Mouse (Mus musculus) left cerebral cortex, postnatal 36 days (tissue): ENCODE data around the gene Gm5475. TPM values are rescaled to one million over a fixed set of nuclear protein-coding genes. Genes with fewer than 3 reads are reported as not detected.
A peak's percentile ranks its signal among the peaks of the same experiment; 100 is the strongest.

ENCODE experiments used
- DNase-seq, 2 experiments: peaks; one replicate each; pipeline ENCODE4 v3.0.0; 2021 to 2022; ENCODE audit warnings: low spot score in 2 of 2, mixed read lengths in 1 of 2
- intact Hi-C: fragments of 180-260 bp; cut with DNase I; formaldehyde crosslinking; loops from one replicate; pipeline ENCODE4 v1.15.1; 2025
- total RNA-seq, 2 experiments: library from RNA; stranded (reverse); gene quantifications; 2 replicates each; pipeline ENCODE4 v1.2.3; 2021

Gm5475 gene
- total RNA-seq, 2 experiments from 2014 or later, result not detected

DNA sequence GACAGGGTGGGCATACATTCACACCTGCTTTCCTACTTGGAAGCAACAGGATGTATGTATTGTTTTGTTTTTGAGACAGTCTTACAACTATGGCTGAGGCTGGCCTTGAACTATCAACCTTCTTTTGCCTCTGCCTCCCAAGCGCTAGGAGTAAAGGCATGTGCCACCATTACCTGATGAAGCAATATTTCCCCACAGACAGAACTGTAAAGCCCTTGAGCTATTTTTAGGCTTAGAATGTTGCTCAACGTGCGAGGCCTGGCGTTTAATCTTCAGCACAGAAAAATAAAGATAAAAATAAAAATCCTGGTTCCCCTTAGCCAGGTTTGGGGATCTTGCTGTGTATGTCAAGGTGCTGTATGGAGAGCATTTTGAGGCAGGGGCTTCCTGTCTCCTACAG, 14.2 kb downstream of the Gm5475 start:
- no peak for DNase-seq
- intact Hi-C loops, result no loop called here

DNA sequence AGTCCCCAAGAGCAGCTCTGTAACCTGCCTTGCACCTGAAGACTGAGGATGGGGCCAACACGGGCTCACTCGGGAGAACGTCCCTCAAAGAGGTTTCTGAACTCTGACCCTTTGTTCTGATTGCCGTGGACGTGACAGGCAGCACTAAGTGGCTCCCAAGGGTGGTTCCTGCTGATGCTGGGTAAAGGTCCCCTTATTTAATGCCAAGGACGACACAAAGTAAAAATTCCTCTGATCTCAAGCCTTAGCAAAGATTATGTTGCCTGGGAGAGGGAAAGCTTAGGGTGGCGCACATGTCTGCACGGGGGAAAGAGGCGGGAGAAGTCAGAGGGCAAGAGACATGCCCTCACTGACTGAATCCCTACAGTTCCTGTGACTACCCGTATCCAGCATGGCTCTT, 14.6 kb downstream of the Gm5475 start:
- DNase-seq, result no peak
- intact Hi-C loops, result no loop called here

DNA sequence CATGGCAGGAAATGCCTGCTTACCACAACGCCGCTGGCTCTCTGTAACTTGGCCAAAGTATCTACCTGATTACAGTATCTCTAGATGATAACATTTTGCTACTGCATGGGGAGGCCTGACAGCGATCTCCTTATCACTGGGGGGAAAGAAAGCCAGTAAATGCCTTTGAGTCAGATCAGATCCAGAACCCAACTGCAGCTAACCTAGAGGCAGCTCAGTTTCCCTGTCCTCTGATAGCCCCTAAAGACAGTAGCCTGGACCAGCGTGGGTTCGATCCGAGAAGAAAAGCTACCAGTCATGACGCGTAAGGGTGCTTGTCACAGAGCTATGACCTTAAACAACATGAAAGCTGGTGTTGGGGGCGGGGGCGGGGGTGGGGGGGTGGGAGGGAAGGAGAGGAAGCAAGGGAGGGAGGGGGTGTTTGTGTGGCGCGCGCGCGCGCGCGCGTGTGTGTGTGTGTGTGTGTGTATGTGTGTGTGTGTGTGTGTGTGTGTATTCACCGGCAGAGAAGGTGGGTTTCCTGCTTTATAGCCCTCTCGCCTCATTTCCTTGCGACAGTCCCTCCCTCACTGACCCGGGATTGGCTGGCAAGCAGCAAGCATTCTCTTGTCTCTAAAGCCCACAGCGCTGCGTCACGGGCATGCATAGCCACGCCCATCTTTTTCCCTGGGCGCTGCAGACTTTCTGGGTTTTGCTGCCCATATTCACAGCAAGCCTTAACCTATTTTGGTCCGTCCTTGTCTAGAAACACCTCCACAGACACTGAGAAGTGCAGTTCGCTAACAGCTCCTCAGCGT, 21.4 kb downstream of the Gm5475 start:
- intact Hi-C loops, result loop anchor here (1.0 kb wide), 1 partner anchor 20 kb away; no protein-coding TSS in a partner anchor
- DNase-seq, result peak; percentile 80 to 81

DNA sequence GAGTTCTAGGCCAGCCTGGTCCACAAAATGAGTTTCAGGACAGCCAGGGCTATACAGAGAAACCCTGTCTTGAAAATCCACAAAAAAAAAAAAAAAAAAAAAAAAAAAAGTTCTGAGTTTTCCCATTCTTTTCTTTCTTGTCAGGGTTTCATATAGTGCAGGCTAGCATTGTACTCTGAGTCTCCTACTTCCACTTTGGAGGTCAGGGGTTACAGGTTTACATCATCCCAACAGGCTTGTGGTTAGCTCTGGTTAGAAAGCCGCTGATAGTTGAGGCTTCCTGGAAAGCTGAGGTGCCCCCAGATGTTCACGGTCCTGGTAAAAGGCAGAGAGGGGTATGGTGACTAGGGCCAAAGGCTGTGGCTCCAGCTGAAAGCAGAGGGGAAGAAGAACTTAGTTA, 24.9 kb downstream of the Gm5475 start:
- no peak for DNase-seq
- intact Hi-C loops, result no loop called here

DNA sequence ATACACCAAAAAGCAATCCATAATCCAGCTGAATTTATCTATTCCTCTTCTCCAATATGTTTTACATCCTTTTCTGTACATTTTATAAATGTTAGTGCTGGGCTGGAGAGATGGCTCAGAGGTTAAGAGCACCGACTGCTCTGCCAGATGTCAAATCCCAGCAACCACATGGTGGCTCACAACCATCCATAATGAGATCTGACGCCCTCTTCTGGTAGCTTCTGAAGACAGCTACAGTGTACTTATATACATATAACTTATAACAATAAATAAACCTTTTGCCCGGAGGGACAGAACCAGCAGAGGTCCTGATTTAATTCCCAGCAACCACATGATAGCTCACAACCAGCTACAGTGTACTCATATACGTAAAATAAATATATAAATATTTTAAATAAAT, 26.6 kb downstream of the Gm5475 start:
- intact Hi-C loops, result no loop called here
- DNase-seq, result no peak

DNA sequence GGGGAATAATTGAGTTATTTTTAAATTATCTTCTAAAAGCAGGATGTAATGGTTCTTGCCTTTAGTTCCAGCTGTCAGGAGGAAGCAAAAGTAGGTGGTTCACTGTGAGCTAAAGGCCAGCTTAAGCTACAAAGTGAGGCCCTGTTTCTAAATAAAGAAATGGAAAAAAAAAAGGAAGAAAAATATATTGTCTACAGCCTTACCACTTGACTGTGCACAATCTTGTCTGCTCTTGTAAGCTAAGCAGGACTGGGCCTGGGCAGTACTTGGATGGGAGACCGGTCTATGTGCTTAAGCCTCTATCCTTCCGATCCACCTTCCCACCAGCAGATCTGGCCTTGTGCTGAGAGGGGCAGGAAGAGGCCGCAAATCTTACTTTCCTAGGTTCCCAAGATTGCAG, 27.5 kb downstream of the Gm5475 start:
- intact Hi-C loops, result no loop called here

DNA sequence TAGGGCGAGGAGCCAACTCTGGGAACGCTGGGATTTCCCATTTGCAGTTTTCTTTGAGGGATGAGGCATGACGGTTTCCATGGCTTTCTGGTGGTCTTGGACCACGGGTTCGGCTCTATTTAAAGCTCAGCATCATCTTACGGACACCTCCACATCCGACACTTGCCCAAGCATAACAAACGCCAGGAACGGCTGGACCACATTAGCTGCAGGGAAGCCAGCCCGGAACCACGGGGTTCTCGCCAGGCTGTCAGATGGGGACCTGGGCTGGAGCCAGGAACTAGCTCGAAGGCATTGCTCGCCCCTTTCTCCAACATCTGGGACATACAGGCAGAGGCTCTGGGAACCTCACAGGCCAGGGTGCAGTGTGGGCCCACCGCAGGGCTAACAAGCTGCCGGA, 29.3 kb downstream of the Gm5475 start:
- intact Hi-C loops, result loop anchor here (10.0 kb wide), 1 partner anchor 66 kb away; no protein-coding TSS in a partner anchor
- peak; percentile 35 to 40 for DNase-seq

More for the DNA sequence above, 27.5 kb downstream of the Gm5475 start:
- DNase-seq, result no peak

DNA sequence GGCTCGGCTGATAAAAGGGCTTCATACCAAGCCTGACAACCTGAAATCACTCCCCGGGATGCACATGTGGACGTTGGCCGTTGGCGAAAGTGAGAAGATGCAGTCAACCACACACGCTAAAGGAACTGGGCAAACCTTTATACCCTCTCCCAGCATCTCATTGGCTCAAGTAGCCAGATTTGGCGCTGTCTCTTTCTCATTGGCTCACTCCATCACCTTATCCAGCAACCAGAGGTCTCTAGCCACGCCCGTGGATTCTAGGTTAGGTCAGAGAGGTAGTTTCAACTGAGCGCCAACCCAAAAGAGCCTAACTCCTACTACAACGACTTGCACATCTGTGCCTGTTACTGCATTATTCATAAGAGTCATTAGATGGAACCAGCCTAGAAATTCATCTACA, 30.5 kb downstream of the Gm5475 start:
- intact Hi-C loops, result loop anchor here (10.0 kb wide), 1 partner anchor 68 kb away; no protein-coding TSS in a partner anchor
- DNase-seq, result no peak

DNA sequence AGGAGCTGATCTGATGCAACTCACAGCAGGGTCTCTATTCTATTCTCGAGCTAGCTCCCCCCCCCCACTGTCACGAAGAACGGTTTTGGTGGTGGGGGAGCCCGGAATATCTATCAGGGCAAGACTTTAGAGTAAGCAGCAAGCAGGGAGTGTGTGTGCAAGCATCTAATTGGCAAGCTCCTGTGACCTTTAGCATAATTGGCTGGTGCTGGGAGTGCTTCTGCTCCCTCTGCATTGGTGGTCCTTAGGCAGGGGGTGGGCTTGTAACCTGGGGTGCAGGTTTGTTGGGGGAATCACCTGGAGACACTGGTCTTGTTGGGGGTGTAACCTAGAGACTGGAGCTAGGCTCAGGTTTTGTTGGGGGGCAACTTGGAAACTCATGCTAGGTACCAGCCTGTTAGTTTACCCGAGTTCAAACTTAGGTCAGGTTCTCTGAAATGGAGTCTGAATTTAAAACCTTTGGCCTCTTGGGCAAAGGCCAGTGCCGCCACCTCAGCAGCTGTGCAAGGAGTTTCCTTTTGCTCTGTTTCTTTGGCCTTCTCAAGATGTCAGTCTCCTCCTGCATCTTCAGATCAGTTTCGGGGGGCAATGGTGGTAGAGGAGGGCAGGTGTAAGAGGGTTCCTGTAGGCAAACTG, 34.5 kb downstream of the Gm5475 start:
- DNase-seq, result no peak
- intact Hi-C loops, result loop anchor here (5.0 to 10.0 kb wide), 2 partner anchors 72 to 194 kb away; no protein-coding TSS in a partner anchor

DNA sequence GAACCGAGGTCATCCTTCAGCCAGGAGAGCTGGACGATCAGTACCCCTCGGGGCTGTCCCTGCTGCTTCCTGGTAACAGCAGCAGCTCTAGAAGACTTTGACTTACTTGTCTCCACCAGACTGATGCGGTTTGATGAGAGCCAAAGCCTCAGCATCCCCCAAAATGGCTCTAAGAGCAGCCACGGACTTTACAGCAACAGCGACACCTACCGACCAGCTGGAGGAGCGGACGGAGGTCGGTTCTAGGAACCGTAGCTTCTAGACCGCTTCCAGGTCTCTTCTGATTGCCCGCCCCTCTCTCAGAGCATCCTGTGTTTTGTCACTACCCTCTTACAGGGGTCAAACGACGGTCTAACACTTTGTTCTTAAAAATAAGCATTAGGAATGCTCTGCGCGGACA, 35.4 kb downstream of the Gm5475 start:
- intact Hi-C loops, result loop anchor here (5.0 to 10.0 kb wide), 2 partner anchors 73 to 195 kb away; no protein-coding TSS in a partner anchor
- DNase-seq, result peak; percentile 56 to 65

DNA sequence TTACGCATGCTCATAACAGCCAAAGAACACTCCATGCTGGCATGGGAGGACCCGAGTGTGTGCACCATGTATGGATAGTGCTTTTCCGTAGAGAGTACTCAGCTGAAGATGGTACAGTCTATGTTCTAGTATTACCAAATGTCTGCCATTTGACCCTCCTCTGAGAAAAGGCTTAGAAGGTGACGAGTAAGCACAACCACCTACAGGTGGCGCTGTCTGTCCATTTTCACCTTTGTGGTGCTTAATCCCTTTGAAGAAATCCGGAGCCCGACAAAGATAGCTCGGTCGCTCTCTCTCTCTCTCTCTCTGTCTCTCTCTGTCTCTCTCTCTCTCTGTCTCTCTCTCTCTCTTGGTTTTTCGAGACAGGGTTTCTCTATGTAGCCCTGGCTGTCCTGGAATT, 36.1 kb downstream of the Gm5475 start:
- DNase-seq, result no peak
- intact Hi-C loops, result loop anchor here (5.0 to 10.0 kb wide), 2 partner anchors 73 to 196 kb away; no protein-coding TSS in a partner anchor

DNA sequence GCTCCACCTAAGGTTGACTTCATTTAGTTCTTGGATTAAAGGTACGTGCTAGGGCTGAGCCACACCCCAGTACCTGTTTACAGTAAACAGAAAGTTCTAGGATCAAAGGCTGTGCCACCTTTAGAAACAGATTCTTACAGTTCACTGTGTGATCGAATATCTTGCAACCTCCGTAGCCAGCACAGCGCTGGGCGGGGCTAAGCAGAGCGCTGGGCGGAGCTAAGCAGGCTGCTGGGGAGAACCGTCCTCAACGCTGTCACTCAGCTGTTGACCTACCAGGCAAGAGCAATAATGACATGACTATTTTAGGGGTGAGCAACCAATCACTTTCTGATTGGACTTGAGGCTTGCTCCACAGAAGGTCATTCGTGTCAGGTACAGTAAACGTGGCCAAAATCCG, 39.0 kb downstream of the Gm5475 start:
- intact Hi-C loops, result loop anchor here (10.0 kb wide), 1 partner anchor 226 kb away; no protein-coding TSS in a partner anchor

DNA sequence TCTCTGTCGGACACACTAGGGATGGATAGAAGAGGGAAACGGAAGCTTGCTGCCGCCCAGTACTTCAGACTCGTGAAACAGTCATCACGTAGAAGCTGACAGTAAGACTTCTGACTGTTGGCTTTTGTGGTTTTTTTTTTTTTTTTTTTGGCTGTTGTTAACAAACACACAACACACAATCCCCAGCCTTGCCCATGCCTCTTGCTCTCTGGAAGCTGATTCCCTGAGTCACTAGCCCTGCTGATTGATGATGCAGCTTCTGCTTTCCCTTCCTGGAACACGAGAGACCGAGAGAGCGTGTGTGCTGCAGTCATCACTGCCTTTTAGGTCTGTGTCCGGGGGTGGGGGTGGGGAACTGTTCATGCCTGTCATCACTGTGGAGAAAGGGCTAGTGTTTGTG, 39.7 kb downstream of the Gm5475 start:
- DNase-seq, result no peak
- intact Hi-C loops, result loop anchor here (10.0 kb wide), 1 partner anchor 227 kb away; no protein-coding TSS in a partner anchor

More for the DNA sequence above, 39.0 kb downstream of the Gm5475 start:
- no peak for DNase-seq

DNA sequence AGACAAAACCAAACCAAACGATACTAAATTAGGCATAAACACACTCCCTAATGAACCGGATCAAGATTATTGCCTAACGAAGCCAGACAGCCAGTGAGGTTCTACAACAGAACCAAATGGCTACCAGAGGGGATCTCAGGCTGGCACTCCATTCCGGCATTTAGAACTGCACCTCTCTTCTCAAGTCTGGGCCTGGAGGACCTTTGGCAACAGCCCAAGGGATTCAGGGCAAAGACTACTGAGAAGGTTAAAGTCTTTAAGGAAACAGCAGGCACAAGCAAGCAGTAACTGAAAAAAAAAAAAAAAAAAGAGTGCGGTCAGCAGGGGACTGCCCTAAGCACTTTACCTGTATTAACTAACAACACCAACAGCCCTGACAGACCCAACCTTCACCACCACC, 40.1 kb downstream of the Gm5475 start:
- intact Hi-C loops, result loop anchor here (10.0 kb wide), 1 partner anchor 227 kb away; no protein-coding TSS in a partner anchor
- no peak for DNase-seq

DNA sequence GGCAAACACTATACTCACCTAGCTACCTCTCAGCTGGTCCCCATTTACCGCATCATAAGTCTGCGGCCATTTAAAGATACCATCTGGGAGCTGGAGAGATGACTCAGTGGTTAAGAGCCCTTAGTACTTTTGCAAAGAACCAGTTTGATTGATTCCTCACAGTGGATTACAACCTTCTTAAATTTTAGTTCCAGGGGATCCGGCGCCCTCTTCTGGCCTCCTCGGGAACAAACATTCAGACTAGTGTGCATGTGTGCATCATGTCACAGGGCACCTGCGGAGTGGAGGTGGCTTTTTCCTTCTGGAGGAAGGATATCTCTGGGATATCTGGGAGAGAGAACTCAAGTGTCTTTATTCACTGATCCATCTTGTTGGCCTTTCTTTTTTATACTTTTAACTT, 41.8 kb downstream of the Gm5475 start:
- DNase-seq, result peak; percentile 50 to 67
- intact Hi-C loops, result loop anchor here (10.0 kb wide), 1 partner anchor 229 kb away; no protein-coding TSS in a partner anchor

DNA sequence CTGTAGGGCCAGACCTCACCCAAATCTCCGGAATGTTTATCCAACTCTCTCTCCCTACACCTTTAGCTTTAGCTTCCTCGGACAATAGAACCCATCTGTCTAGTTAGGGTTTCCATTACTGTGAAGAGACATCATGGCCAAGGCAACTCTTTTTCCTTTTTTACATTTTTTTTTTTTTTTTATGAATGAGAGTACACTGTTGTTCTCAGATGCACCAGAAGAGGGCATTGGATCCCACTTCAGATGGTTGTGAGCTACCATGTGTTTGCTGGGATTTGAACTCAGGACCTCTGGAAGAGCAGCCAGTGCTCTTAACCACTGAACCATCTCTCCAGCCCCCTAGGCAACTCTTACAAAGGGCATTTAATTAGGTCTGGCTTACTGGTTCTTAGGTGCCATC, 43.5 kb downstream of the Gm5475 start:
- DNase-seq, result no peak
- intact Hi-C loops, result loop anchor here (5.0 to 10.0 kb wide), 3 partner anchors 217 to 443 kb away; no protein-coding TSS in a partner anchor

DNA sequence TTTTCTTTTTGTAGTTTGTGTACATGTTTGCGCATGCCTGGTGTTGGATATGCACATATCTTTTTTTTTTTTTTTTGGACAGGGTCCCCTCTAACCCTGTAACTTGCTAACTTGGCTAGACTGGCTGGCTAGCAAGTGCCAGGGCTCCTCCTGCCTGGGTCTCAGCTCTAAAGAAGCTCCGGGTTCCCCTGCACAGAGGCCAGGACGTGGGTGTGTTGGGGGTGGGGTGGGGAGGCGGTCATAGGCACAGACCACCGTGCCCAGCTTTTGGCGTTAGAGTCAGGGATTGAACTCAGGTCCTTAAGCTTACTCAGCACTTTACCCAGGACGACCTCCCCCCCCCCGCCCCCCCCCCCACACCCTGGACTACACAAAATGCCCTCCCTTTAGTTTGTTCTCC, 45.8 kb downstream of the Gm5475 start:
- intact Hi-C loops, result loop anchor here (5.0 to 10.0 kb wide), 3 partner anchors 215 to 445 kb away; no protein-coding TSS in a partner anchor
- no peak for DNase-seq

DNA sequence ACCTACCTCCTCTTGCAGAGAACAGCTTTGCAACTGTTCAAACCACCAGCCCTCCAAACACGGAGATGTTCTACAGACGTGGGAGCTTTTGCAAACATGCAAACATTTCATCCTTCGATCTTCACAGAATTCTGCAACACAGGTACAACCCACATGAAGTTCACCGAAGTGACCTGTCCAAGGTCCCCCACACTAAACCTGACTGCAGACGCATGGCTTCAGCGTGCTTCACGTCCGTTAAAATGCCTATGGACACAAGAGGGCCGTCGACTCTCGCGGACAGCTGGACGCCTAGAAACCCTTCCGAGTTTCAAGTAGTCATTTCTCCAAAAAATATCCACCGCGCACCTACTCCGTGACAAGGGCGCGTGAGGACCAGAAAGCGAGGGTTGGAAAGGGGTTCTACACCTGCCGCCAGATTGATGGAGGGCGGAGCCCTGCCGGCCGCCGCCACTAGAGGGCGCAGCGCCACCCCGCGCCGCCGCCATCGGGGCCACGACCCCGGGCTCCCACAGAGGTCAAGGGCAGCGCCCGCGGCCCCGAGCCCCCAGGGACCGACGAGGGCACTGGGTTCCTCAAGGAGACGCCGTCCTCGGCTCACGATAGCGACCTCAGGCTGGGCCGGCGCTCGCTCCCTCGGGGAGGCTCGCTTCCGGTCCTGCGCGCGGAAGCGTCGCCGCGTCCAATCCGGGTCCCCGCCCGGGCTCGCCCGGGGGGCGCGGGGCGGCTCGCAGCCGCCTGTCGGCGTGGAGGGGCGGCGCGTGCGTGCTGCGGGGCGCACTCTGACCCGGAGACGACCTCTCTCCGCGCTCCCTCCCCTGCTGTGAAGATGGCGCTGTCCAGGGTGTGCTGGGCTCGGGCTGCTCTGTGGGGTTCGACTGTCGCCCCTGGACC, 46.6 kb downstream of the Gm5475 start, which contains the start of gene Letmd1:
Gene Letmd1 (plus strand): TSS at position 729 of the 894 bp plus-strand sequence.
- DNase-seq, result peak; percentile 89 to 93
- intact Hi-C loops, result loop anchor here (5.0 to 10.0 kb wide), 3 partner anchors 214 to 446 kb away; no protein-coding TSS in a partner anchor

DNA sequence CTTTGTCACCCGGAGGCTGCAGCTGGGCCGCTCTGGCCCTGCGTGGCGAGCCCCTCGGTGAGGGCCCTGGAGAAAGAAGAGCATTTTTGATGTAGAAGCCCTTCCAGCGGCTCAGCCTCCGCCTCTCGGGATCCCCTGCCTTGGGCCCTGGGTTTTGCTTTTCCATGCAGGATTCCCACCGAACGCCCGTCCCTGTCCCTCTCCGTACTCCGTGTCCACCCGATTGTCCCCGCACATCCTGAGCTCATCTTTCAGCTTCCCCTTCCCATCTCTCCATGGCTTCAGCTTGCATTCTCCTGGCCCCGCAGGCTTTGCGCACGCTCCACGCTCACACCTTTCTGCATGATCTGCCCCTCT, 47.2 kb downstream of the Gm5475 start:
- DNase-seq, result no peak
- intact Hi-C loops, result loop anchor here (5.0 to 10.0 kb wide), 3 partner anchors 213 to 447 kb away; no protein-coding TSS in a partner anchor
